Mouse (Mus musculus): Measurements from ENCODE around the gene Sesn3.
"Not testable (repeated sequence)": the region's sequence is repeated elsewhere in the genome, so short reads cannot be mapped to it uniquely, and the experiment has no call there.

Gene Sesn3

DNA sequence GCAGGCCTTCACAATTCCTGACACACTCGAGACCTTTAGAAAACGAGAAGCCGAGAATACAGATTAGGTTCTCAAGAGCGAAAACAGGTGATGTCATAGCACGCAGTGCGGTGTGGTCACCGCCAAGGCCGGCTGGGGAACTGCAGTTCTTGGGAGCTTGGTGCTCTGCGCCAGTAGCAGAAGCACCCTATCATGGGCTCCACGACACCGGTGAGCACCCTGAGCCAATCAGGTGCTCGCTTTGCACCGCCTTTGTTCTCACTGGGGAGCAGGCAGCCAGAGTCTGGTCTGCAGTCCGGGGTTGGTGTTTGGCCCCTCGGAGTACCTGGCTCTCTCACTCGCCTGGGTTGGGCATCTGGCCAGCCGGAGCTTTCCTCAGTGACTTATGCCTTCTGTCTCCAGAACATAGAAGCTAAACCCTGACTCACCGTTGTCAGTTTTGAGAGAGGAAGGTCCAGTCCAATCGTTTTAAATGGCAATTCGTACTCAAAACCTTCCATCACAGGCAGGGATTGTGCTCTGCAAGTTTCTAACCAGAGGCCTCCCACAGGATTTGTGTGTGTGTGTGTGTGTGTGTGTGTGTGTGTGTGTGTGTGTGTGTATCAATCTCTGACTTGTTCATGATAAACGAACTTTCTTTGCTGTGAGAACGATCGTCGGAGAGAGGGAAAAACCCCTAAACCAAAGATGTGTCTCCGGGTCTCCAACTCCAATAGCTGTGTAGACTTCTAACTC is at the start of gene Sesn3:
Gene Sesn3, plus strand, starts transcription at position 82 of the 735 bp plus-strand sequence.
- DNase-seq, result peak; percentile 75 to 86

DNA sequence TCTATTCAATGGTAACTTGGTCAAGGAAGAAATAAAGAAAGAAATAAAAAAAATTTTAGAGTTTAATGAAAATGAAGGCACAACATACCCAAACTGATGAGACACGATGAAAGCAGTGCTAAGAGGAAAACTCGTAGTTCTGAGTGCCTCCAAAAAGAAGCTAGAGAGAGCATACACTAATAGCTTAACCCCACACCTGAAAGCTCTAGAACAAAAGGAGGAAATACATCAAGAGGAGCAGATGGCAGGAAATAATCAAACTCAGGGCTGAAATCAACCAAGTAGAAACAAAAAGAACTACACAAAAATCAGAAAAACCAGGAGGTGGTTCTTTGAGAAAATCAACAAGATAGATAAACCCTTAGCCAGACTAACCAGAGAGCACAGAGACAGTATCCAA is 47.8 kb upstream of the Sesn3 start:
- not testable (repeated sequence) for DNase-seq

DNA sequence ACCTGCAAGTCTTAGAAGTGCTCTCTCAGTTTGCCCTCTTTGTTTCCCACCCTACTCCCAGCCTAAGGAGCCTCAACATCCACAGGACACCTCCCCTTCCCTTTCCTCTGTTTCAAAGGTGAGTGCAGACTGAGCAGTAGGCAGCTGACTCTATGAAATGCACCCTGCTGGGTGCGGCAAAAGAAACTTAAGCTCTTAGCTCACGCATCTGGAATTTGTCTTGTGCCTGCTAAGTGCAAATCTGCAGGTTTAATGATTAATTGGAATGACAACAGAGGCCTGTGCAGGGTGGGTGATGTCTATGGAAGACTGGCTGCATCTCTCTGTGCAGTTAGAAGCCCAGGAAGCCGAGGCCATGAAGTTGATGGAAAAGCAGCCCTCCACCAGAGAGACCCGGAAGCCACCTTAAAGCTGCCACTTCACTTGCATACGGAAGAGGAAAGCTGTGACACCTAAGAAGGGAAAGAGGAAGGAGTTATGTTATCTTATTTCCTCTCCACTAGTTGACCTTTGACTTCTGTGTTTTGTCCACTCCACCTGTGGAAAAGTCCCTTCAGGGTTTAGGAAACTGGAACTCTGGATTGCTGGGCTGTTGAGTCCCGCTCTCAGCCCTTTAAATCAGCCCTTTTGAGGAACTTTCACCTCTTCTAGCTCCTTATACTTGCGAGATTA is 41.0 kb upstream of the Sesn3 start:
- DNase-seq, result peak in 1 of 2 experiments; percentile 49

DNA sequence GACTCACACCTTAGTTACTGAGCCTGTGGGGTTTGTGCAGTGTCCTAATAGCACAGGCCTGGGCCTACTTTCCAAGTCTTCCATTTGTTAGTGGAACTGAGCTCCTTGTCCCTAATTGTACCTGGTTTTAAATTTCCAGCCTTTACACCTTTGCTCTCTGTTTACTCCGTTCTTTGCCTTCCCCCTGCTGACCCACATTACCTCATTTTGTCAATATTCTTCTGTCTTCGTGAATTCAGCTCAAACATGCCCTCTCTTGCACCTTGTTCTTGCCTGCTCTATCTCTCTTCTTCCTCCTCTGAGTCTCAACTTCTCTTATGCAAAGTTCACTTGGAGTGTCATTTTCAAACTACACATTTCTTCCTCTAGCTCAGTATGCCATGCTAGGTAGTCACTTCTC is 39.6 kb upstream of the Sesn3 start:
- DNase-seq, result no peak

DNA sequence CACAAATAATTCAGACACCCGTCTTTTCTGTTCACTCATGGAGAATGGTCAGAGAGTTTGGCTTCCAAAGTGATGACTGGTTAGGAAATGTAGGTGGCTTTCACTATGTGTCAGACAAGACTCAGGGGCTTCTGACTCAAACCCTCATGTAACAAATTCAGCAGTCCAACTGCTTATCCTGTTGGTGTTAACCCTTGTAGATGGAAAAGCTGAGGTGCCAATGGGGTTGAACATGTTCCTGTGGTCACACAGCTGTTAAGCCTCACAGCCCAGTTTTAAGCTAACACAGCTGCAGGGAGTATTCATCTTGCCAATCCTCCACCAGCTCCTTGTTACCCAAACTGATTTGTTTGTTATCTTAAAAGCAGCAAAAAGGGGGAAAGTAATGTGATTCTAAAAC is 33.9 kb upstream of the Sesn3 start:
- DNase-seq, result not testable (repeated sequence)

DNA sequence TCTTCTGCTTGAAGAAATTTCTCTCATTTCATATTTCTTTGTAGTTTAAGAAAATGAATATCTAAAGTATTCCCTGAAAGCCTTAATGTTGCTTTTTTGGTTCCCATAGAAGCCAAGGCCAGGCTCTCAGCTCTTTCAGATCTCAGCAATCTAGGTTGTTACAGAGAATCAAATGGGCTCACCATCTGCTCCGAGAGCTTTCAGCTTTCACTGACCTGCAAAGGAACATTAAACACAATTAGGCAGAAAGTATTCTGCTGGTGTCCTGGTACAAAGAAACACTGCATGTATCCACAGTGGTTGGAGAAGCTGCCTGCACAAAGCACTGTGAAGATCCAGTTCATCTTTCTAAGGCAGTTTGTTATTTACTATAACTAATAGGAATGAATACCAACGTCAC is 32.6 kb upstream of the Sesn3 start:
- no peak for DNase-seq

DNA sequence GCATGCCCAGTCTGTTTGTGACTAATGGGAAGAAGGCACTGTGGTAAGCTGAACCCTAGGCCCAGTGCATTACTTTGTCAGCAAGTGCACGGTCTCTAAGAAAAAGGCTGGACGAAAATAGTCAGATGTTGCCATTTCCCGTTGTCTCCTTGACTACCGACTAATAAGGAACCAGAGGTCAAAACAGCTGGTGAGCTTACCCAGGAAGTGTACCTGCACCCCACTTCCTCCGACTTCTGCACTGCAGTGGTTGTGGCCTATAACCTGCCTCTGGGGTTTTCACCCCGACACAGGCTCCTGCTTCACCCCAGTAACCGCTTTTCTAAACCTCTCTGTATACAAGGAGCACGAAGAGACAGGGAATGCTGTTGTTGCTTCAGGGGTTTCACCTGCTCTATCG is 30.3 kb upstream of the Sesn3 start:
- DNase-seq, result no peak

DNA sequence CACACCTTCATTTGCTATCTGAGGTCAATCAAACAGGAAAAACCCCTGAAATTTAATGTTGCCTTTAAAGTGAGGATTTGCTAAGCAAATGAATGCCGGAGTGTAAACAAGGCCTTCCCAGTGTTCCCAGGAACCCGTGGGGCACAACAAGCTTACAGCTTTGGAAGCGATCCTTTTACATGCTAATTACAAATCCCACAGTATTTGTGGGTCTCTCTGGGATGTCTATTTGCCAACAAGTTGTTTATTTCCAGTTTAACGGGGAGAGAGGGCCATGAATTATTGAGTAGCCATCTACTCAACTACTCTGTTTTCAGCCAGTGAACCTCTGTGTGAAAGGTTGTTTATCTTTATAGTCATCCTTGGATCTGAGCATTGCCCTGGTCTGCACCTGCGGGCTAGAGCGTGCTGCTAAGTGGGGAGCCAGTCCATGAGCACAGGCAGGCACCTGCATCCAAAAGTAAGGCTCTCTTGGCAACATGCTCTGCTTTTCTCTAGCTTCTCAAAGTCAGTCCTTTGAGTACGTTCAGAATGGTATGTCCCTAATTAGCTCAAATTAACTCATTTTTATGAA is 29.8 kb upstream of the Sesn3 start:
- no peak for DNase-seq

DNA sequence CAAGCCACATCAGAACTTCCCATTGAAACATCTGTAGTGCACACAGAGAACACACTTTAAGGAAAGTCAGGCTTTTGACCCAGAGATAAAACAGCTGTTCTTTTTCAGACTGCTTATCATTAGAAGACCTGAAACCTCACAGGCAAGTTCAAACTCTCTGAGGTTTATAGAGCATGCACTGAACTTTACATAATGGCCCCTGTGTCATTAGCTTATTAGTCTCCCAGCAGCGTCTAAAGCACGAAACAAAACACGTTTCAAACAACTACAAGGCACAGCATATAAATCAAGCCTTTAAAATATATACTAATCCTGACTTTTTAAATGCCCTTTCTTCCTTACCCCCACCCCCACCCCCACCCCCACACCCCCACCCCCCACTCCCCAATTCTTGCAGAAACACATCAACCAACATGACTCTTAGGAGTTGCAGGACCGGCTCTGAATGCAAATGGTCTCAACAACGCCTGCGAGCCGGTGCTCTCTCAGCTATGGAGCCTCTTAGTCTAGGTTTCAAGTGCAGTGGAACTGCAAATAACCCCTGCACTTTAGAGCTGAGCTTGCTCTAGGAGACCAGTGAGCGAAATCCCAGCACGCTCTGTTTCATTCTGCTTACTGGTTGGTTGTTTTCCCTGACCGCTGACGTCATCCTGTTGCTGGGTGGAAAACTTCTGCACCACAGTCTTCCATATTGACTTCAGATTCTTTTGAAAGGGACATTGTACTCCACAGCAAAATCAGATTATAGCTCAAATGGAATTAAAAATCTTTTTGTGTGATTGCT is 28.7 kb upstream of the Sesn3 start:
- DNase-seq, result peak; percentile 77 to 84

DNA sequence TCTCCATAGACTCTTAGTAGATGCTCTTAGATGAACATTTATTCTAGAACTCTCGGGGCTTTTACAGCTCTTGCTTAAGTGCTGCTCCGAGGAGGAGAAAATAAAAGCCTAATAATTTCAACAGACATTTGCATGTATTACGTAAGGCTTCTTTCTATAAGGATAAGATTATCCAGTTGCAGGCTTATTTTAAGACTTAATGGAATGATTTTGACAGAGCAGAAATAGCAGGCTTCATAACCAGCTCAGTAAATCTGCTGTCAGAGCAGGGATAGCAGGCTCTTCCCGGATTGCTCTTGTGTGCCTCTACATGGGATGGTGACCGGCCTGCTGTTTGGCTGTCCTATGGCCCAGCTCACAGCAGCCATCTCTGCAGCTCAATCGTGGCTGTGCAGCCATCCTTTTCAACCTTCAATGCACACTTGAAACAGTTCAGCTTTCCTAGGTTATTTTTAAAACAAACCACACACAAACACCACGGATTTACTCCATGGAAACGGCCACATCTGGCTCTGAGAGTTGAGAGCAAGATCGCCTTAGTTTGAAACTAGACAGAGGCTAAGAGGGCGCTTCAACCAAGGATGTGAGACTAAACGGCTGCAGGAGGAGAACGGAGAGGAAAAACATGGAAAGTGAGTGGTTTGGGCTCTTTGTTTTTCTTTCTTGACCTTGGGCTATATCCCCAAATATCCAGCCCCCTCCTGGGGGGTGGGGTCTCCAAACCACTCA is 27.2 kb upstream of the Sesn3 start:
- peak; percentile 21 to 28 for DNase-seq

DNA sequence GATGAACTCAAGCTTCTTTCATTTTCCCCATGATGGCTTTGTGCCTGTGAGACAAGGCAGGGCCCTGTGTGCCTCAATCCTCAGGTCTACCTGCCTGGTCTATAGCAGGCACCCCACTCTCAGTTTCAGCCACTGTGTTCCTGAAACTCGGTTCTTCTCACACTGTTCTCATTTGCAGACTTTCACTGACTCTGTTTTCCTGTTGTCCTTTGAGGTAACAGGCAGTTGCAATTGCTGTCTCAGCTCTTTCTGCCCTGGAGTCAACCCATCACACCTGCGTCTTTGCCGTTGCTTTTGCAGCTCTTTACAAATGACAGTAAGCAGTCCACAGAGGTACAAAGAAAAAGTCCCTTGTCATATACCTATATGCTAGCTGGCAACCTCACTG is 26.7 kb upstream of the Sesn3 start:
- no peak for DNase-seq

DNA sequence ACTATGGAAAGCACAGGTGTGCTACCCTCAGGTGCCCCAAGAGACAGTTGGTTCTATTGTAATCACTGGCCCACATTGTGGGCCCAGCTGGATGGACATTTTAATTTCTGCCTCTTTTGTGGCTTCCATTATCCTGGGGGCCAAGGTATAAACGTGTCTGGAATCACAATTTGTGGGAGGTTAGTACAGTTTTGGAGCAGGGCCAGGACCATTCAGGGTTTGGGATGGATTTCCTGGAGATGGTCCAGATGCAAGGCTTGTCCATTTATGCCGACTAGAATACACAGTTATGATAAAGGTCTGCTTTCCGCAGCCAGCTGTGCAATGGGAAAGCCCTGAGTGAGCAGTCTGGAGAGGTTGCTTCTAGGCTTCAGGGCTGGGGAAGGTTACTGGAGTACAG is 13.7 kb upstream of the Sesn3 start:
- peak in 1 of 2 experiments; percentile 11 for DNase-seq

DNA sequence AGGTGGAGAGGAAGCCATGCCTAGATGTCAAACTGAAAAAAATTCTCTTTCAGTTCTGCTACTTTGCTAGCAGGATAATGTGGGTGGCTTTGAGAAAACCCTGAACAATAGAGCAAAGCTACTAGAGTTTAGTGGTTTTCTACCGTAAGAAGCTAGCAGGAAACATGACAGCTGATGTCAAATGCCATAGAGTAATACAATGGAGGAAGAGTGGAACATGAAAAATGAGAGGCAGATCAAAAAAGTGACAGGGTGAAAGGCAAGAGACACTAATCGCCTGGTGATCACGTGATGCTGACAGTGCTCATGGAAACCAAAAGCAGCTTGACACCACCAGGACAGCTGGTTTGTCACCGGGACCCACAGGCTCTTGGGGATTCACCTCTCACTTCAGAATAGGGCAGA is 12.3 kb upstream of the Sesn3 start:
- DNase-seq, result no peak

DNA sequence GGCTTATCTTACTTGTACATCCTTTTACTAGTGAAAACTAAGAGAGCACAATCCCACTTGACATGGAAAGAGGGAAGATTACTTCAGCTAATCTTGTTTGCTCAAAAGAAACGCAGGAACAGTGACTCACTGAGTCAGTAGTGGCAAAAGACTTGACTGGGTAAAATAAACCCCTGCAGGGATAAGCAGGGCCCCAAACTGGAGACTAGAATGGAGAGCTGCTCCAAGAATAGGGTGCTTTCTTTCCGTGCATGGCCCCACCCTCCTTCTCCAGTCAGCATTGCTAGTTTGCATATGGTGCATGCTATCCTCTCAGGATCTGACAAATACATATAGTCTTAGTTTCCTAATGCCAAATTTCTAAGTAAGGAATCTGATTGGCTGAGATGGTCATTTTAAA is 8.4 kb upstream of the Sesn3 start:
- no peak for DNase-seq

DNA sequence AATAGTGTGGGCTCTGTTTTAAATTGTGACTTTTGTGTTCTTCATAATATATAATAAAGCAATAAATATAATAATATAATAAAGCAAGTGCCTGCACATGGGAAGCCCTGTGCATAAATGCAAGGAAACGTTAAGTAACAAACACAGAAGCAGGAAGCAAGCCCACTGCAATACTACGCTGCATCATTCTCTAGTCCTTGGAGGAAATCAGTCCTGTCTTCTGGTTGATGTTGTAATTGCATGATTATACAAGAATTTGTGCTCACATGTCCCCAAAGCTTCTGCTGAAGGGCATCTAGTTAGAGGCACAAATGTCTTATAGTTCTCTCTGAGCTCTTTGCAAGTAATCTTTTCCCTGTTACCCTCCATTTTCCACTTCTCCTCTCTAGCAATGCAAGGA is 6.3 kb upstream of the Sesn3 start:
- DNase-seq, result no peak

DNA sequence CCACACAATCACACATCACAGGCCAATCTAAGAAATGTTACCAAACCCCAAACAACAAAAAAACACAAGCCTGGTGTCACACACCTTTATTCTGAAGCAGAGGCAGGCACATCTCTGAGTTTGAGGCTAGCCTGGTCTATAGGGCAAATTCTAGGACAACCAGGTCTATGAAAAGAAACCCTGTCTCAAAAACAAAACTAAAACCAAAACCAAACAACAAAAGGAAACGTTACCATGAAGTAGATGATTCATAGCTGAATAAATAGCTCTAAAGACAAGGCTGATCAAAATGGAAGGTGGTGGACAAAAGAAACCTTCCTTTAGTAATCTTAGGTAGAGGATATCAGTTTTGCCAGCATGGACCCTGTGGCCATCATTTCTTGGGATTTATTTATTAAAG is 1.9 kb upstream of the Sesn3 start:
- DNase-seq, result no peak

DNA sequence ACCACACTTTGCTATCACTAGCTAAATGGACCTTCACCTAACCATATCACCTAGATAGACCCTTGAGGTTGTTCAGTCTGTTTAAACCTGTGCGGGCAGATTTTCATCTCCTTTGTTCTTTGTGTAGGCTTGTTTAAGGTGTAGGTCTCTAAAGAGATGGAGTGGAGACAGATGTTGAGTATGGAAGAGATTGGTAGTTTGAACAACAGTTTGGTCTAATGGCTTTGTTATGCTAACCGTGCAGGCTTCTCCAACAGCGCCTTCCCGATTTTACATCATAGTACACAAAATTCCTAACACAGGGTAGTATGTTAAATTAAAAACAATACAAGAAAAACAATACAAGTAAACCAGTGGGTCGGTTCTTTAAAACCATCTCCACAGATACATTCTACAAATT is 281 bp upstream of the Sesn3 start:
- no peak for DNase-seq

DNA sequence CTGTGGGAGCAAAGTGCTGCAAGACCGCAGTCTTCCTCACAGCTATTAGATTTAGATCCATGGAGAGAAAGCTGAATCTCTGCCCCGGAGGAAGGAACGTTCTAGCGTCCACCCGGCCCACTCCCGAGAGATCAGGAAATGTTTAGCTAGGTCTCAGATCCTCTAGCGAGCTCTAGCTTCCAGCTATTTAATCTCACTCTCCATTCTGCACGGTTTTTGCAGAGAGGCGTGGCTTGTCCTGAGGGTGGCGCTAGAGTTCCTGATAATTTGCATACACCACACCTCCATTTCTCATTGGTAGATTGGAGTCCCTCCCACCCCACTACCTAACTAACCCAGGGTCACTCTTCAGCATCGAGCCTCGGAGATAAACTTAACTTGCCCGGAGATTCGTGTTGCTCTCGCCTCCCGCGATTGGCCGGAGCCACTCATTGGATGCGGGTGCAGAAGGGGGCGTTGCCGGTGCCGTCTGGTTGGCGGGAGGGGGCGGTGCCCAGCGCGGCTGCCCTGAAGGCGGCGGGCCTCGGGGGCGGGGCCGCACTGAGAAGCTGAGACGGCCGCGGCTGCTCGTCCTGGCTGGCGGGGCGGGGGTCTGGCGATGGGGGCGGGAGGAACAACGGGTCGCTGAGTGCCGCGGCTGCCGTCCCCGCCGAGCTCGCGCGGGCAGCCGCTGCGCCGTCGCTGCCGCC is 1.1 kb downstream of the Sesn3 start:
- peak; percentile 98 to 99 for DNase-seq

DNA sequence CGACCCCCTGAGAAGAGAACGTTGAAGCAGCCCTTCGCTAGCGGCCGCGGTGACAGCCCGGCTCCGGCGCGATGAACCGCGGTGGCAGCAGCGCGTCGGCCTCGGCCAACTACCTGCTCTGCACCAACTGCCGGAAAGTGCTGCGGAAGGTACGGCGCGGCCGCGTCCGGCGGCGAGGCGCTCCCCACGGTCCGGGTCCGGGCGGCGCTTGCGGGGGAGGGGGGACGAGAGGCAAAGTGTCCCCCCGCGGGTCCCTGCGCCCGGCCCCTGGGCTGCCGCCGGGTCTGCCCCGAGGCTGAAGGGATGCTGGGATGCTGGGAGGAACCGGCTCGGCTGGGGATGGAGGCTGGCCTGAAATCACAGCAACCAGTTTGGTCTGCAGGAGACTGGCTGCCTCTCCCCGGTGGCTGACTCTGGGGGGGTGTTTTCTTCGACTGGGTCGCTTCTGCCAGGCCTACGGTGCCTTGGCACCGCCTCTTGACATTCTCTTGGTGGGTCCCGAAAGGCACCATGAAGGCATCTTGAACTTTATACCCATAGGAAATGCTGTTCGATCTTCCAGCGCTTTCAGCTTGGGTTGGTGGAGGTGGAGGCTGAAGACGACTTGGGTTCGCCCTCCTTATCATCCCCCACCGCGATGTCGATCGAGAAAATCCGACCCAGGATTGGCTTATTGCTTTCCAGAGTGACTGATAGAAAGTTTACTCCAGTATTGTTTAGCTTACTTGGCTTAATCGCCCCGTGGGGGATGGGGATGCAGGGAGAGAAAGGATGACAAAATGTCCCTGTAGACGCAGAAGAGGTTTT is 1.8 kb downstream of the Sesn3 start:
- DNase-seq, result peak; percentile 58 to 72

DNA sequence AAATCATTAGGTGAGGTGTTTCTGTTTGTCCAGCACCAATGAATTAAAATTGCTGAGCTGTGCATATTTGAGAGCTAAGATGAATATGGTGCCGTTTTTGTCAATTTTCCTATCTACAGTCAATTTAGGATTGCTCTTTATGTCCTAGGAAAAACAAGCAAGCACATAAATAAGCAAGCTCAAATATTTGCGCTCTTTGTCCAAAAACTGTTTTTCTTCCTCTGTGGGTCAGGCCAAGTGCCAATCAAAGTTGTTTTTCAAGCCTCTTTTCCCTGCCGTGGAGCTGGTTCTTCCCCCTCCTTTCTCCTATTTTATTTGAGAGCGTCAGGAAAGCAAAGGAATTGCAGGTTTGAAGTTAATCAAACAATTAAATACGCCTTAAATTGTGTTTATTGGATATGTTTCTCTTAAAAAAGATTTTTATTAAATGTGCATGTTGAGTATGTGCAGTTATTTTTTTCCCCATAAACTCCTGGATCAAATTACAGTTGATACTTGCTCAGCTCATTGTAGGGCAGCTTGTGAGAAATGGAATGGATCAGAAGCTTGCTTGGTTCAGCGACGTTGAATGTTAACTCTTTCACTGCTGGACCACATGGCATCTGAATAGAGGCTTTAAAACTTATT is 2.6 kb downstream of the Sesn3 start:
- DNase-seq, result peak; percentile 12 to 19

DNA sequence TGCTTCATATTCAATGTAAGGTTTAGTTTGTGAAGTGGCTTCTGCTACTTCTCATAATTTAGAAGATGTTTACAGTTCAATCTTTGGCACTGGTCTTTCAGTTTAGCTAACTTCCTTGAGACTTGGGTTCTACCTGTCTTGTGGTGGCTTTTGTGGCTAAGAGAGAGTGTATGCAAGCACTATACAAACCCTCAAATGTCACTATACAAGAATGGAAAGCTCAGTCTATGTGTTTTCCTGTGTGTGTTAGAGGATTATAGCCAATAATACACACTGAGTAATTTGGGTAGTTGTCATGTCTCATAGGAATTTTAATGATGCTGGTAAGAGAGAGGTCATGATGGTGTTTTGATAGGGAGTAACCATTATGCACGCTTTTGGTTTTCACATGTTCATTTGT is 5.8 kb downstream of the Sesn3 start:
- DNase-seq, result no peak

Measured in kidney, postnatal 4 days (tissue).